Mouse (Mus musculus): ENCODE measurements around the gene Hnf4a. TPM values are rescaled to one million over a fixed set of nuclear protein-coding genes. Genes with fewer than 3 reads are reported as not detected.

The Hnf4a gene
- polyA plus RNA-seq, 1 experiment: not detected

DNA sequence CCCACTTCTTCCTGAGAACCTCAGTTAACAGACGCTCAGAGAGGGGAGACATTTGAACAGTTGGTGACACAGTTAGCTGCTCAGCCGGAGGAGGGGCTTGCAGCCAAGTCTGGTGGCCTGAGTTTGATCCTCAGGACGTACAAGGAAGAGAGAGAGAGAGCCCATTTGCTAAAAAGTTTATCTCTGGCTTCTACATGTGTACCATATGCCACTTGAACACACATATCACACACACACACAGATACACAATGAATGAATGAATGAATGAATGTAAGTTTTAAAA, 90.2 kb downstream of the Hnf4a start:
- no peak overlapping the region for H3K27ac ChIP-seq (ENCODE audit: insufficient read depth, low read length)
- peaks cover 4% of the 10 kb centered on the region; the same call in 1 of the 2 replicates for H3K4me1 ChIP-seq (ENCODE audit: control insufficient read depth, insufficient read depth, low read length)
- TF ChIP-seq POLR2A (IDR thresholded peaks at IDR 0.05; ENCODE audit: extremely low read depth, insufficient read depth, low read length) (no peak), CTCF (IDR thresholded peaks at IDR 0.05; ENCODE audit: extremely low read depth, insufficient read depth, low read length) (no peak)
- no peak overlapping the region for H3K4me3 ChIP-seq (ENCODE audit: insufficient read depth, low read length)

DNA sequence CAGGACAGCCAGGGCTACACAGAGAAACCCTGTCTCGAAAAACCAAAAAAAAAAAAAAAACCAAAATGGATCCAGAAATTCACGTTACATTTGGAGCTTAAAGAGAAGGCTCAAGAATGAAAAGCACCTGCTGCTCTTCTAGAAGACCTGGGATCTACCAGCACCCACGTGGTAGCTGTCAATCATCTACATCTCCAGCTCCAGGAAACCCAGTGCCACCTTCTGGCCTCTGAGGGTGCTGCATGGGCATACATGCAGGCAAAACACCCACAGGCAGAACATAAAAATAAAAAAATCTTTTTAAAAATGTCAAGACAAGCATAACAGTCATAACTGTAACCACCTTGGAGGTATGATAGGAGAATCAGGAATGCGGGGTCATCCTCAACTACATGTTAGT, 91.1 kb downstream of the Hnf4a start:
- TF ChIP-seq CTCF (IDR thresholded peaks at IDR 0.05; ENCODE audit: extremely low read depth, insufficient read depth, low read length) (peak; percentile 62), POLR2A (IDR thresholded peaks at IDR 0.05; ENCODE audit: extremely low read depth, insufficient read depth, low read length) (no peak)
- Histone ChIP-seq H3K27ac (ENCODE audit: insufficient read depth, low read length) (no peak overlapping the region), H3K4me1 (ENCODE audit: control insufficient read depth, insufficient read depth, low read length) (peaks cover 4% of the 10 kb centered on the region; the same call in 1 of the 2 replicates), H3K4me3 (ENCODE audit: insufficient read depth, low read length) (no peak overlapping the region)

- H3K4me1 ChIP-seq (ENCODE audit: control insufficient read depth, insufficient read depth, low read length): peaks cover 4% of the 10 kb centered on the region; the same call in 1 of the 2 replicates
- TF ChIP-seq CTCF (IDR thresholded peaks at IDR 0.05; ENCODE audit: extremely low read depth, insufficient read depth, low read length): peak; percentile 82
- no peak for TF ChIP-seq POLR2A (IDR thresholded peaks at IDR 0.05; ENCODE audit: extremely low read depth, insufficient read depth, low read length)
- no peak overlapping the region for H3K27ac ChIP-seq (ENCODE audit: insufficient read depth, low read length)
- H3K4me3 ChIP-seq (ENCODE audit: insufficient read depth, low read length): no peak overlapping the region
Observed at GRCm38 (mm10) chr2:163599226-163599625, 92.6 kb downstream of the Hnf4a start.

DNA sequence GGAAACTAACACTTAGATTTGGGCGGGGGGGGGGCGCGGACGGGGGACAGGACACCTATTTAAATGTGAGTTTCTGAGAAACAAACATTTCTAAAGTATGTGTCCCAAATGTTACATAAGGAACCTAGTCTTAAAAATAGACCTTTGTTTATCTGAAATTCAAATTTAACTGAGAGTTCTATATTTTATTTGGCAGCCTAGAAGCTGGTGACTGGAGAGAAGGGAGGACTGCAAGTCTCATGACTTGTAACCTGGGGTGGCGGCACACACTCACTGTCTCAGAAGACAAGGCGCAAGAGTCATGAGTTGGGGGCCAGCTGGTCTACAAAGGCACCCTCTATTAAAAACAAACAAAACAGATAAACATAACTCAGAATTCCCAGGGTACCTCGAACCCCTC, 94.5 kb downstream of the Hnf4a start:
- TF ChIP-seq POLR2A (IDR thresholded peaks at IDR 0.05; ENCODE audit: extremely low read depth, insufficient read depth, low read length) (no peak), CTCF (IDR thresholded peaks at IDR 0.05; ENCODE audit: extremely low read depth, insufficient read depth, low read length) (no peak)
- Histone ChIP-seq H3K4me3 (ENCODE audit: insufficient read depth, low read length) (no peak overlapping the region), H3K27ac (ENCODE audit: insufficient read depth, low read length) (peak overlapping the region; percentile 55; the same call in 1 of the 2 replicates), H3K4me1 (ENCODE audit: control insufficient read depth, insufficient read depth, low read length) (peaks cover 4% of the 10 kb centered on the region; the same call in 1 of the 2 replicates)

- Histone ChIP-seq H3K27ac (ENCODE audit: insufficient read depth, low read length) (peak overlapping the region; percentile 55; the same call in 1 of the 2 replicates), H3K4me1 (ENCODE audit: control insufficient read depth, insufficient read depth, low read length) (peaks cover 4% of the 10 kb centered on the region; the same call in 1 of the 2 replicates), H3K4me3 (ENCODE audit: insufficient read depth, low read length) (peak overlapping the region; percentile 60; the same call in 1 of the 2 replicates)
- TF ChIP-seq POLR2A (IDR thresholded peaks at IDR 0.05; ENCODE audit: extremely low read depth, insufficient read depth, low read length) (no peak), CTCF (IDR thresholded peaks at IDR 0.05; ENCODE audit: extremely low read depth, insufficient read depth, low read length) (no peak)
Observed at GRCm38 (mm10) chr2:163601712-163602100, 95.1 kb downstream of the Hnf4a start.

- Histone ChIP-seq H3K27ac (ENCODE audit: insufficient read depth, low read length) (peak within 1 kb of the TSS; percentile 79), H3K4me1 (ENCODE audit: control insufficient read depth, insufficient read depth, low read length) (peaks cover 4% of the 10 kb centered on the region; the same call in 1 of the 2 replicates), H3K4me3 (ENCODE audit: insufficient read depth, low read length) (peak within 1 kb of the TSS; percentile 60)
- TF ChIP-seq CTCF (IDR thresholded peaks at IDR 0.05; ENCODE audit: extremely low read depth, insufficient read depth, low read length): peak; percentile 40
- TF ChIP-seq POLR2A (IDR thresholded peaks at IDR 0.05; ENCODE audit: extremely low read depth, insufficient read depth, low read length): peak; percentile 63; the same call in 1 of the 2 replicates
Observed at GRCm38 (mm10) chr2:163602101-163602971, 95.7 kb downstream of the Hnf4a start, which contains the start of gene Ttpal. TSS of gene Ttpal (plus strand) at chr2:163602314.

DNA sequence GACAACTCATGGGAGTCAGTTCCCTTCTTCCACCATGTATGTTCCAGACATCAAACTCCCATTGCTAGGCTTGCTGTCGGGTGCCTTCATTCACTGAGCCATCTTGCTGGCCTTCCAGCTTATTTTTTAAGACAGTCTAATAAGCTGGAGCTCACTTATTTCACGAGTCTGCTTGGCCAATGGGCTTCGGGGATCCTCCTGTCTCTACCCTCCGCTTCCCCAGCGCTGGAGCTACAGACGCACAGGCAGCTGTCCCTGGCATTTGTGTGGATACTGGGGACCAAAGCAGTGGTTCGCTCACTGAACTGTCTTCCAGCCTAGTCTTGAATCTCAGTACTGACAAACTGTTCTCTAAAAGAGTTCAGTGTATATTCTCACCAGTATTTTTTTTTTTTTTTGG, 99.6 kb downstream of the Hnf4a start:
- no peak for TF ChIP-seq POLR2A (IDR thresholded peaks at IDR 0.05; ENCODE audit: extremely low read depth, insufficient read depth, low read length)
- TF ChIP-seq CTCF (IDR thresholded peaks at IDR 0.05; ENCODE audit: extremely low read depth, insufficient read depth, low read length): no peak
- Histone ChIP-seq H3K27ac (ENCODE audit: insufficient read depth, low read length) (no peak overlapping the region), H3K4me3 (ENCODE audit: insufficient read depth, low read length) (no peak overlapping the region), H3K4me1 (ENCODE audit: control insufficient read depth, insufficient read depth, low read length) (peaks cover 4% of the 10 kb centered on the region; the same call in 1 of the 2 replicates)

- Histone ChIP-seq H3K4me3 (ENCODE audit: insufficient read depth, low read length) (no peak overlapping the region), H3K27ac (ENCODE audit: insufficient read depth, low read length) (no peak overlapping the region), H3K4me1 (ENCODE audit: control insufficient read depth, insufficient read depth, low read length) (peaks cover 2% of the 10 kb centered on the region; the same call in 1 of the 2 replicates)
- TF ChIP-seq CTCF (IDR thresholded peaks at IDR 0.05; ENCODE audit: extremely low read depth, insufficient read depth, low read length): no peak
- no peak for TF ChIP-seq POLR2A (IDR thresholded peaks at IDR 0.05; ENCODE audit: extremely low read depth, insufficient read depth, low read length)
Observed at GRCm38 (mm10) chr2:163608008-163608407, 101.4 kb downstream of the Hnf4a start.

GRCm38 (mm10) chr2:163609281-163609975, 102.8 kb downstream of the Hnf4a start:
- peaks cover 2% of the 10 kb centered on the region; the same call in 1 of the 2 replicates for H3K4me1 ChIP-seq (ENCODE audit: control insufficient read depth, insufficient read depth, low read length)
- TF ChIP-seq CTCF (IDR thresholded peaks at IDR 0.05; ENCODE audit: extremely low read depth, insufficient read depth, low read length) (no peak), POLR2A (IDR thresholded peaks at IDR 0.05; ENCODE audit: extremely low read depth, insufficient read depth, low read length) (no peak)
- no peak overlapping the region for H3K27ac ChIP-seq (ENCODE audit: insufficient read depth, low read length)
- H3K4me3 ChIP-seq (ENCODE audit: insufficient read depth, low read length): no peak overlapping the region

All from cortical plate, adult 2 months (tissue).